Mouse (Mus musculus): ENCODE measurements around the gene Gzmd.

- TF ChIP-seq MAFK (IDR thresholded peaks at IDR 0.05; ENCODE audit: insufficient read depth, low read depth, low read length): no peak
- no peak for TF ChIP-seq CHD2 (IDR thresholded peaks at IDR 0.05; ENCODE audit: low read depth, low read length)
- TF ChIP-seq ZC3H11A (IDR thresholded peaks at IDR 0.05; ENCODE audit: borderline replicate concordance, low read depth, low read length): no peak
These were observed 34.8 kb downstream of the Gzmd start for GRCm38 (mm10) chr14:56097597-56097996.

All from ES-E14 (cell line).